Mouse (Mus musculus) adrenal gland, postnatal 4 days (tissue): ENCODE data around the gene Fam24a. TPM values are rescaled to one million over a fixed set of nuclear protein-coding genes. Genes with fewer than 3 reads are reported as not detected.

ENCODE experiments used
- DNase-seq, 2 experiments: peaks; one replicate each; pipeline ENCODE4 v3.0.0; 2021 to 2022; ENCODE audit warnings: low spot score in 2 of 2, mixed read lengths in 2 of 2
- long read RNA-seq, 2 experiments: library from polyadenylated mRNA; stranded (forward); transcript quantifications; one replicate each; pipeline ENCODE4 v2.0.0; 2021
- total RNA-seq, 2 experiments: library from RNA; stranded (reverse); gene quantifications; 2 replicates each; pipeline ENCODE4 v1.2.3; 2021

The Fam24a gene
- not detected for total RNA-seq
- long read RNA-seq, experiment 1, result 0 reads
- long read RNA-seq, experiment 2, result 0 reads

DNA sequence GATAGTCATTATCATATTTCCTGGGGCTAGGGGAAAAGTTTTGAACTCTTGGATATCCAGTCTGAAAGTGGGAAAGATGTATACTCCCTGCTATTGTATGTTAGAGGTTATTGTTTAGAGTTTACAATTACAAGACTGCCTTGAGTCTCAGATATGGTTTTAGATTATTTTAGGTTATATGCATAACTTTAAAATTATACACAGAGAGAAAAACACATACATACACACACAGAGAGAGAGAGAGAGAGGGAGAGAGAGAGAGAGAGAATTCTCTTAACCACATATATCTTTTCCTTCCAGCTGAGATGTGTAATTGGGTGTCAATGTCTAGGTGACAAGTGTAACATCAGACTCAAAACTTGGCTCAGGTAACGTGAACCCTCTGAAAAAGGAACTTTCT is at the start of gene Fam24a:
TSS of gene Fam24a (plus strand) at position 301 of the 400 bp plus-strand sequence.
- DNase-seq, result no peak

DNA sequence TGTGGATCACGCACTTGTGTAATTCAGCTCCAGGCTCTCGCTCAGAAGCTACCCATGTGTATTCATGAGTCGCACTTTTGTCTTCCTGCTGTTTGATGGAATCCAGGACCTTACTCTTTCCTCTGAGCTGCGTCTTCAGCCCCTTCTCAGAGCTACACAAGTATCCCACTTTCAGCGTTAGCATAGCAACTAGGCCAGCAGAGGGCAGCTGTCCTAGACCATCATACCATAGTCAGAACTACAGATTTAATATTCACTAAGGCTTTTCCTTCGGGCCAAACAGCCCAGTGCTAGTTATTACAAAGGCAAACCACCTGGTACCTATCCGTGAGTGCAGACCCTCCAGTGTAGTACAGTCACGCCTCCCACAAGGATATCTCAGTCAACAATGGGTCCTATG is 36.5 kb upstream of the Fam24a start:
- DNase-seq, result no peak

DNA sequence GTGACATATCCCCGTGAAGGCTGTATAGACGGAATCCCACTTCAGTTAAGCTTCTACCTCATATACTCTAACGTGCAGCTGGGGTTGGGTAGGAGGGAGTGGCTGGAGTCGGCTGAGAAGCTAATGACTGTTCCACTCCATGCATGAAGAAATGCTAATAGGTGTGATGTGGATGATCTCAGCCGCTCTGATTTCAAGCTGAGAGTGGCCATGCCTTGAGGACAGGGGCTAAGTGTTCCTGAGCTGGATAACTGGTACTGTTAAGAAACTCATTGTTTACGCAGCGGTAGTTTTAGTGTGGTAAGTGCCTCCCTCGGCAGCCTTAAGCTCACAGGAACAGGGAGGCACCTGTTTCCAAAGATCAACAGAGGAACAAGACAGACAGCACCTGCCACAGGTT is 30.3 kb upstream of the Fam24a start:
- DNase-seq, result no peak

DNA sequence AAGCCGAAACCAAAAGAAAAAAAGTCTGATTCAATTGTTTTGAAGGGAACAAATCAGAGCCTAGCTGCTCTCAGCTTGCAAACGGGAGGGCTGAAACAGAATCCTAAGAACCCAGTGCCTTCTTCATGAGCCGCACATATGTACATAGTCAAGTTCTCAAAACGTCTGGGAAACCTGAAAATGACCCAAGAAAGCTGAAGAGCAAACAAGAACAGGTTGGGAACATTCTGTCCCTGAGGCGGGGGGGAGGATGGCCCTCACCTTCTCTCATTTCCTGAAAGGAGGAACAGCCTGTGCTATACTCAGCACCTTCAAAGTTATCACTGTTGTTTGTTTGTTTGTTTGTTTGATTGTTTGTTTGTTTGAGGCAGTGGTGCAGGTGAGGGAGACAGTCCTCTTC is 26.9 kb upstream of the Fam24a start:
- DNase-seq, result no peak

DNA sequence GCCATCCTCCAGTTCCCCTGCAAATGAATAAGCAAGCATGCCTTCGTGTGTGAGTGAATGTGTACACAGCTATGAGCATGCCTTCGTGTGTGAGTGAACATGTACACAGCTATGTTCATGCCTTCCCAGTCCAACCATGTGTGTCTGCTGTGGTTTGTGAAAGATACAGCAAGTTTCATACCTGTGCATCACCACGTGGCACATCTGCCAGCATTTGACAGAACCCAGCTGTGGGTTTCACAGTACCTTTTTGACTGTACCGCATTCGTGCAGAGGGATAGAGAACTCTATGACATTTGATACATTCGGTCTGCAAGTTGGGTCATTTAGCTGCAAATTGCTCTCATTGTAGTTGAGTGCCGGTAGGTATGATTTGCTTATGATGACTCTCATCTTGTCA is 19.2 kb upstream of the Fam24a start:
- DNase-seq, result no peak

DNA sequence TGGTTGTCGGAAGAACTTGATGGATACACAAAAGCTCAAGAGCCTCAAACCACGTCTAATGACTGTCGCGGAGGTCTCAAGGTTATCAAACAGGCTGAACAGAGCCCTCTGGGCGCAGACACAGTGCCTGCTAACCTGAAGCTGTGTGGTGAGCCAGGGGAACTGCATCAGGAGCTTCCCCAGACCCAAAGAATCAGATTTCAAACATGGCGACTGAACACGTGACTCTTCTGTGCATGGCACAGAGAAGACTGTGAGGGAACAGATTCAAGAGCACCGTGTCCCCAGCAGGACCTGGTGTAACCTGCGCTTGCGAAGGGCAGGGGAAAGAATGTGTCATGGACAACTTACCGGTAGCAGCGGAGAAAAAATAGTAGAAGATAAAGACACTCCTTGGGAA is 16.1 kb upstream of the Fam24a start:
- DNase-seq, result no peak

DNA sequence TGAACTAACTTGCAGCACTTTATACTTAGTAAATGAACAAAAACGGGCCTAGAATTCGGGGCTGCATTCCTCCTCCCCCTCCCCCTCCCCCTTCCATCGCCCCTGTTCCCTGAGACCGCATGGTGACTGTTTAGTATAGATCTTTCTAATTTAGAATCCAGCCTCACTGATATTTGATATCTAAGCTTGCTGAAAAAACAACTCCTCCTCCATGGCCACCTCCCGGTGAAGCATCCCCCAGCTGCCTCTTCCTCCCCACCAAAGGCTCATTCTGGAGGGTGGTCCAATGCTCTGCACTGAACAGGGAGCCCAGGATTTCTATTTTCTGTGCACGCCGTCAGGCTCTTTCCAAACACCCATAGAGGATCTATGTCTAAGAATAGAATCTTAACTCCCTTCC is 15.3 kb upstream of the Fam24a start:
- no peak for DNase-seq

DNA sequence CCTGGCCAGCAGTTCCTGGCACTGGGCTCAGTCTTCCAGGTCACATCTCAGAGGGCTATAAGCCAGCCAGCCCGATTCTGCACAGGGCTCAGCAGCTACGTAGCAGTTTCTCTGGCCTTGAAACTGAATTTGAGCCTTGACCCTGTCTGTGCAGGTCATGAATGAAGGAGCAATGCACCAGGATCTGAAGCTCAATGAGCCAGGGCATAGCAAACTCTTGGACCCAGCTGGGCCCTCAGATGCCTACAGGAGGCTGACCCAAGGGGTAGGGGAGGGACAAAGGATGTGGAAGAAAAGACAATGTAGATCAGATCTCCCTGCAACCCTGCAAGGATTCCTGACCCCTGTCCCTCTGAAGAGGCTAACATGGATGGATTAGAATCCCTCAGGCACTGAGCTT is 11.5 kb upstream of the Fam24a start, which contains the start of gene Cuzd1:
TSS of gene Cuzd1 (minus strand) at position 101 of the 400 bp plus-strand sequence.
- DNase-seq, result no peak

DNA sequence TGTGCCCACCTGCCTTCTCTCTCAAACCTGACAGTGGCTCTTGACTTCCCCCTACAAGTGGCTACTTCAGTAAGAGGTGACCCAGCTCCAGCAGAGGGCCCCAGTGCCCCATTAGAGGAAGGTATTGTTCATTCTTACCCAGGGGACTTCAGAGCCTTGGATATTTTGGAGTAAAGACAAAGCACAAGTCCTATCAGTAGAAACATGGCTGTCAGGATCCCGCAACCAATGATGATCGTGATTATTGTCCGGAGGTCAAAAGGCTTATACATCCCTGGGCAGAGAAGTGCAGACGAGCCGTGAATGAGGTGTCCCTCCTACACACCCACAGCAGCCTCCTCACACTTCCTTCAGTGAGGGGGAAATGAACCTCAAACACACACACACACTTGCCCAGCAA is 6.6 kb upstream of the Fam24a start:
- DNase-seq, result no peak

DNA sequence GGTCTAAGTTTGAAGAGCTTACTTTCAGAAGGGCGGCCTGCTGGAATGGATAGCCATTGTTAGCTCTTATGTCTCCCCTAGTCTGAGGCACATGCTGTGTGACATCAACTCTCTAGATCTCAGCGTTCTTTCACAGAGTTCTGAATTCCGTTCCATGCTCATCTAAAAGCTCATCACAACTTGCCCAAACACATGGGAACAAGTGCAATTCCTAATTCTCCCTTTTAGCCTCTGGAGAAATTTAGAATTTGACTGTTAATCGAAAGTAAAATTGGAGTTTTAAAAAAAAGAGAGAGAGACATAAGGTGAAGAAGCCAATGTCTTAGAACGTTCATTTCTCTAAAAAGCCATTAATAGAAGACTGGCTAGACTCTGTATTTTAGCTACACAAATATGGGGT is 4.2 kb upstream of the Fam24a start, which contains the start of gene Fam24b:
TSS of gene Fam24b (minus strand) at position 101 of the 400 bp plus-strand sequence.
- DNase-seq, result no peak

DNA sequence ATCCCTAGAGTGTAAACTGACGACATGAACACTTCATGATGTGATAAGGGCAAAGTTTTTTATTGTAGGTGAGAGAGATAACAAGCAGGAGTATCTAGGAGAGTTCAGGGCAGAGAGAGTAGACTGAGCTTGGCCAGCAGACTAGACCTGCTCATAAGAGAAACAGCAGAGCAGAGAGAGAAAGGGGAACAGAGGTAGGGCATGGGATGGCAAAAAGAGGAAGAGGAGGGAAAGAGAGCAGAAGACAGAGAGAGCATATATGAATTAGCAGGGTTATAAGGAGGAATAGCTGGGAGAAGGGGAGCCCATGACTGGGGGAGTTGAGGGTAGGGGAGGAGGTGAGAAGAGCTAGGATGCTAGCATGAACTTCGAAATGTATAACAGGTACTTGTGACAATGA is 2.0 kb upstream of the Fam24a start:
- DNase-seq, result no peak

DNA sequence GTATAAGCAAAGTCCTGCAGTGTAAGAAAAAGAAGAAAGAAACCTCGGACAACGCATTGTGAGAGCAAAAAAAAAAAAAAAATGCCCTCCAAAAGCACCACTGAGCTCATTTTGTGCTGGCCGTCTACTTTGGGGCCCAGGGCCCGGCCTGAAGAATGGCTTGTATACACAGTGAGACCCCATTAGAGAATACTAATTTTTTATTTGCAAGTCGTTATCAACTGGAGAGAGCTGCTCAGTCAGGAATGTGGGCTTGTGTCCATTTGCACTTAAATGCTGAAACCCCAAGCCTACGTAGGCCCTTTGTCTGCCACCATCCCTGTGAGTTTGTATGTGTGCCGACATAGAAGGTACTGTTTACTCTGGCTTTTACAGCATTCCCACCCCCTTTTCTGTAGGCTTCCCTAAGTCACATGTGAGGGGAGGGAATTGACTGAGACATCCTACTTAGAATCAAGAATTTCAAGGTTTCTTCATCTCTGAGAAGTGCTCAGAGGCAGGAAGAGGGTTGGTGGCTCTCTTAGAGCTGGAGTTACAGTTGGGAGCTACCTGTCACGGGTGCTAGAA is 3.9 kb downstream of the Fam24a start:
- DNase-seq, result no peak

DNA sequence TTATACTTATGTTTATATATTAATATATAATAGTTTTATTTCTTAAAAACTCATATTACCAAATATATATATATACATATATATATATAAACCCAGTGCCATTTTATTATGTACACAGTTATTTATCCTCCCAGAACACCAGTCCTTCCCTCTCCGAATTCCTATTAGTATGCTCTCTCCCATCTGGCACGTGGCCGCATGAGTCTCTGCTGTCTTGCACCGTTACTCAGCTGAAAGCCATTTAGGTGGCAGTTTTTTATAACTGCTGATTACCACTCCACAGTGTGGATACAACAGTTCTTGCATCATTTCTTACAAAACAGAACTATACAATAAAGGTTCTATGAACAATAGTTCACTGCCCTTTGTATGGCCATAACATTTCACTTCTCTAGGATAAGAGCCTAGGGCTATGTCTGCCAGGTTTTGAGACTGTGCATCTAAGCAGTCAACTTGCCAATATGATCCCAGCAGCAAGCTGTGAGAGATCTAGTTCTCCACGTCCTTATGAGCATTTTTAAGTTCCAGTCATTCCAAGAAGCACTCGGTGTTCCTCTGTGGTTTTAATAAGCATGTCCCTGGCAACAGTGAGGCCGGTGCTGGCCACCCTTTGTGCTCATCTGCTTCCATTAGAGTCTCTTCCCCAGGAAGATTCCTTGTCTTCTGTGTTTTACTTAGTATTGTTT is 12.3 kb downstream of the Fam24a start:
- no peak for DNase-seq

DNA sequence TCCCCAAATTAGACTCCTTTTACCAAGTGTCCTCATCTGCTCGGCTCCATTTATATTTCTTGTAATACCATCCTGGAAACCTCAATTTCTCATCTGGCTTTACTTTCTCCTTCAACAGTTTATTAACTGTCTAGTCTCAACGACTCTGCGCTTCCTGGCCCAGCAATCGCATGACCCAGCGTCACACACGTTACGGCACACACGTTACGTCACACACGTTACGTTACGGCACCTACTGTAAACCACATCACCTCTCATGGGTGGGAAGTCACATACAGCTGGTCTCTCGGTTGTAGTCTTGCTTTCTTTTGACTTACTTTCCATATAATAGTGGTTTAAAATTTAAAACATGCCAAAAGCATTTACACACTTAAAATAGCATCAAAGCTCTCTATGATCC is 22.4 kb downstream of the Fam24a start:
- DNase-seq, result no peak

DNA sequence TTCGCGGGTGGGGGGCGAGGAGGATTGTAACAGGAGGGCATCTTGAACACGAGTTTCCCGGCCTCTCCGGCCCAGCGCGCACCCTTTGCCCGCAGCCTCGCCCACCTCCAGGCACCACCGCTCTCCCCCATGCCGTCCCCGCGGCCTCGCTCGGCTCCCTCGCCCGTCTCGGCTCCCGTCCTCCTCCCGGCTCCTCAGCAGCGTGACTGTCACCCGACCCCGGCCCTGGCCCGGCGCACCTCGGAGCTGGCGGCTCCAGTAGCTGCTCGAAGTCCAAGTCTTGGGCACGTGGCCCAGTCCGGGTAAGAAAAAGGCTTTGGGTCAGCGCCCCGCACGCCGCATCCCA is 28.6 kb downstream of the Fam24a start:
- no peak for DNase-seq

DNA sequence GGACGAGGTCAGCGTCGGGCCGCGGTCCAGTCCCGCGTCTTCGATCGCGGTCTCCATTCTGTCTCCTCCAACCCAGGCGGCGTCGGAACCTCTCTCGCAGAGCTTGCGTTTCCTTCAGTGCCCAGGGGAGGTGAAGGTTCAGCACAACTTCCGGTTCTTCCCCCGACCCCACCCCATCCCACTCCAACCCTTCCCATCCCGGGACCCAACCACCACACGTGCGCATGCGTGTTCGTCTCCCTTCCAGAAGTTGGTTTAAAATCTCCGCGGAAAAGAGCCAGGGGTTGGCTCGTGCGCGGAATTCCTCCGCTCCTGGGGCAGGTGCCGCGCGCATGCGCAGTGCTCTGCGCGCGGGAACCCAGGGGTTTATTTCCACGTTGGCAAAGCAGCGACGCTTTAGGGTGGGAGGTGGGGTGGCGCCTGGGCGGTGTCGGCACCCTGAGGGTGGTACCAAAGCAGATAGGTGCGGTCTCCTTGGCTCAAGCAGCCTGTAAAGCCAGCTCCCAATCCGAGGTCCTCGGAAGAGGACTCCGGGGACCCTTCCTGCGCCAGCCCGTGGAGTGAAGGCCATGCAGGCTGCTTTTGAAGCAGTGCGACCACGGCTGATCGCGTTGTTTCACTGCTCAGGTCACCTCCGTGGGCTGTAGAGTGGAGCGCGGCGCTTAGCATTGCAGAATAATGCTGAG is 29.1 kb downstream of the Fam24a start, which contains the start of gene 2310057M21Rik:
TSS of gene 2310057M21Rik (minus strand) at position 145 of the 686 bp plus-strand sequence.
- DNase-seq, result peak; percentile 66 to 89

DNA sequence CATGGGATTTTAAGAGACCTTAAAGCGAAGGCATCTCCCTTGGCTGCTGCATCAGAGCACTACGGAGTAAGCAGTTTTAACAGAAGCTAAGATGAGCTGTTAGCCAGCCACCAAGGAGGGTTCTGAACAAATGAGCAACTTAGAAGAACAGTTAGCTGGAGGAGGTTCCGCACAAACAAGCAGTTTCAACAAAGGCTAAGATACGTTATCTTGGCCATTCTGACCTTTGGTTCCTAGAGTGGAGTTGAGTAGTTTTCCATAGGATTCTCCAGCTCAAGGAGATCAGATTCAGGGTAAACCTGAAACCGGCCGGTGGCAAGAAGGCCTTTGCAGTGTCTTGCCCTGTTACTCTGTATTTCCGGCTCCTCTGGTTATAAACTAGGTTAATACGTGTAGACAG is 30.5 kb downstream of the Fam24a start:
- no peak for DNase-seq

DNA sequence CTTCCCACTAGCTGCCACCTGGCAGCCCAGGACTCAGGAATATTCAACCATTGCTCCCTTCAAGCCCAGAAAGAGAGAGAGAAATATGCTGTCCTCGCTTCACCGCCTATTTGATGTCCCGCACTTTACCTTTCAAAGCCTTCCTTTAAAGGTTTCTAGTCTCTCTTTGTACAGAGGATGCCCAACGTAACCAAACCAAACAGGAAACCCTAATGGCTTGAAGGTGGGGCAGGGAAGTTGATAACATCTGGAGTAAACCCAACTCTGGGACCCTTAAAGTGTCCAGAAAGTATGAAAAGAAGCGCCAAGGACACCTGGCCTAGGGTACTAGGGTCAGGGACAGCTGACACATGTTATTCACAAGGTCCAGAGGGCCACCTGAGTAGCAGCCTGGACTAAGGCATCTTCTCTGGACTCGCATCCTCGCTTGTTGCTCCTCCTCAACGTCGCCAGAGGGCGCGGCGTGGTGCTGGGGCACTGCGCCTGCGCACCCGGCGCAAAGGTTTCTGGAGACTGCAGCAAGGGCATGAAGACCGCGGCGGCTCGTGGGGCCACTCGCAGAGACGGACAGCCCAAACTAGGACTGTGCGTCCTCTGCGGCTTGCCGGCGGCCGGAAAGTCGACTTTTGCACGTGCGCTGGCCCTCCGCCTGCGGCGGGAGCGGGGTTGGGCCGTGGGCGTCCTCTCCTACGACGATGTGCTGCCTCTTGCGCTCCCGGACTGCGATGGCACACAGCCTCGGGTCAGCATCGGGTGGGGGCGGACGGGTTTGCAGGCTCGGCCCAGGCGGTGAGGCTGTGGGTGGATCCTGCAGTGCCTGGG is 37.2 kb downstream of the Fam24a start, which contains the start of gene Pstk:
TSS of gene Pstk (plus strand) at position 494 of the 822 bp plus-strand sequence.
- DNase-seq, result peak; percentile 82 to 83

DNA sequence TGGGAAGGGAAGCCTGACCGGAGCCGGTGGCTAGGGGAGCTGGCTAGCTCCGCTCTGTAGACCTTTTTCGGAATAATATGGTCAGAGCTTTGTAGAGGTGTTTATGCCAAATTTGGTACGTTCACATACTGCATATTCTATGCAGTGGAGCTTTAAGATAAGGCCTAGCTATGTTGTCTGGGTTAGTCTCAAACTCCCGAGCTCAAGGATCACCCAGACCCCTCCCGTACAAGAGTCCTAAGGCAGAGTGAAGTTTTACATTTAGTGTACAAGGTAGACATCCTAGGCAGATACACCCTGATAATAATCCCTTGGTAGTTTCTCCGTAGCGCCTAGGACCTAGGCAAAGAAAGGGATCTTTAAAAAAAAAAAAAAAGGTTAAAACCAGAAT is 37.8 kb downstream of the Fam24a start:
- DNase-seq, result no peak

DNA sequence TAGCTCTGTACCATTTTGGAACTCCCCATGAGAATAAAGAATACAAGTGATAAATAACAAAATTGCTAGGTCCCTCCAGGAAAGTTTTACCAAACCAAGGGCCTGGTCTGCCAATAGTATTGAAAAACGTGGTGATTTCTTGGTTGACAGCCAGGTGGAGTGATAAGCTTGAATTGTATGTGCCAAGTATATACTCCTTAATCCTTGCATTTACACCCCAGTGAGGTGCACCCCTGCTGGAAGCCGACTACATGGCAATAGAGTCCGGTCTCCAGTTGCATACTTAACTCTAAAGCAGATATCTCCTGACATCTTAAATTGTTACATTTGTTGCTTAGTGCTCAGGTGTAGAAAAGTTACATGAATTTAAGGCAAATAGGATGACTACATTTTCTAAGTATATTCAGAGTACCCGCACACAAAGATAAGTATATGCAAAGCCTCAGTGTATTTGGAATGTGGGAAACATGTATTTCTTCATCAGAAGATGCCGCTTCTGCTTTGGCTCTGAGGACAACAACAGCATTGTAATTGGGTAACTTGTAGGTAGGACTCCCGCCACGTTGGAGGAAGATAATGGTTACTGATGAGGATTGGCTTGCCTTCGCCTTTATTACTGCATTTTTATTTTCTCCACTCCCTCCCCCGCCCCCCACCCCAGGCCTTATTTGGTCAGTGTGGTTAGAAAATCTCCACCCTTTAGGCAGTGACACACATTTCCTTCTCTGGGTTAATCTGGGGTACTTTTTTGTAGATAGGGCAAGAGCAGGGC is 38.4 kb downstream of the Fam24a start:
- no peak for DNase-seq
